Mouse (Mus musculus) ES-E14 (cell line): ENCODE data around the gene Uap1. TPM values are rescaled to one million over a fixed set of nuclear protein-coding genes. Genes with fewer than 3 reads are reported as not detected.
A peak's percentile ranks its signal among the peaks of the same experiment; 100 is the strongest.
"Not testable (repeated sequence)": the region's sequence is repeated elsewhere in the genome, so short reads cannot be mapped to it uniquely, and the experiment has no call there.

ENCODE experiments used
- DNase-seq: peaks from one replicate; pipeline ENCODE4 v3.0.0-alpha.2; 2013; ENCODE audit warnings: low read depth, low spot score
- H3K27ac ChIP-seq: 2 replicates; pipeline ENCODE4 v1.5.1; 2012; ENCODE audit warnings: low read depth, mild to moderate bottlenecking, low read length, moderate library complexity, mixed read lengths; ENCODE audit not compliant: poor library complexity, insufficient read depth, severe bottlenecking
- H3K36me3 ChIP-seq: 2 replicates; pipeline ENCODE4 v1.6.1; 2012; ENCODE audit warnings: mild to moderate bottlenecking, low read length, moderate library complexity, mixed read lengths; ENCODE audit not compliant: control insufficient read depth, poor library complexity, insufficient read depth, severe bottlenecking
- H3K4me1 ChIP-seq, 2 experiments: fragments of 150-350 bp in 1 of 2; sonication (generic) in 1 of 2; 2 replicates each; pipeline ENCODE4 v1.6.1; 2012; ENCODE audit warnings: low read length in 2 of 2, mild to moderate bottlenecking in 1 of 2, mixed read lengths in 1 of 2; ENCODE audit not compliant: control insufficient read depth in 2 of 2, insufficient read depth in 2 of 2, poor library complexity in 1 of 2
- H3K4me3 ChIP-seq, 2 experiments: fragments of 150-350 bp in 1 of 2; sonication (generic) in 1 of 2; 2 replicates each; pipeline ENCODE4 v1.5.1; 2012; ENCODE audit warnings: low read length in 2 of 2, low read depth in 1 of 2, mild to moderate bottlenecking in 1 of 2, mixed read lengths in 1 of 2; ENCODE audit not compliant: insufficient read depth in 1 of 2, poor library complexity in 1 of 2, severe bottlenecking in 1 of 2
- H3K9ac ChIP-seq: 2 replicates; pipeline ENCODE4 v1.6.1; 2012; ENCODE audit warnings: low read depth, mild to moderate bottlenecking, low read length, mixed read lengths; ENCODE audit not compliant: poor library complexity, insufficient read depth, severe bottlenecking
- H3K9me3 ChIP-seq: fragments of 150-350 bp; sonication (generic); 2 replicates; pipeline ENCODE4 v1.6.1; 2012; ENCODE audit warnings: low read depth, mild to moderate bottlenecking, low read length; ENCODE audit not compliant: control insufficient read depth, insufficient read depth
- CHD2 ChIP-seq: IDR thresholded peaks from 2 replicates; pipeline ENCODE4 v1.6.1; 2014; ENCODE audit warnings: mild to moderate bottlenecking, low read depth, low read length, inconsistent platforms
- HCFC1 ChIP-seq: IDR thresholded peaks from 2 replicates; pipeline ENCODE4 v1.6.1; 2012; ENCODE audit warnings: low read length, inconsistent platforms, borderline replicate concordance; ENCODE audit not compliant: insufficient read depth
- MAFK ChIP-seq: IDR thresholded peaks from 2 replicates; pipeline ENCODE4 v1.6.1; 2014; ENCODE audit warnings: mild to moderate bottlenecking, low read depth, low read length, inconsistent platforms; ENCODE audit not compliant: insufficient read depth
- ZC3H11A ChIP-seq: IDR thresholded peaks from 2 replicates; pipeline ENCODE4 v1.6.1; 2012; ENCODE audit warnings: low read depth, mild to moderate bottlenecking, inconsistent platforms, low read length, borderline replicate concordance
- ZNF384 ChIP-seq: IDR thresholded peaks from 2 replicates; pipeline ENCODE4 v1.6.1; 2012; ENCODE audit warnings: low read depth, low read length, inconsistent platforms
- in situ Hi-C, 2 experiments: fragments of 600-800 bp; cut with MboI; formaldehyde crosslinking; loops; one replicate each; pipeline ENCODE4 v1.15.1; 2025; ENCODE audit warnings: low sequenced_read_pairs in 2 of 2, inconsistent platforms in 1 of 2; ENCODE audit not compliant: unreplicated experiment in 2 of 2
- total RNA-seq: library from RNA; depleted of rRNA; stranded (reverse); fragments of 300-350 nt; gene quantifications from 2 replicates; pipeline ENCODE4 v1.2.3, GENCODE M21; 2012; rRNA removed

The Uap1 gene
- total RNA-seq, 1 experiment, result 22.2 TPM

- Histone ChIP-seq H3K36me3 (no peaks in the 10 kb centered on the region), H3K4me3 (no peak overlapping the region), H3K27ac (no peak overlapping the region), H3K4me1 (no peaks in the 10 kb centered on the region), H3K9ac (no peak overlapping the region), H3K9me3 (no peaks in the 10 kb centered on the region)
- no peak for TF ChIP-seq CHD2
- no peak for TF ChIP-seq MAFK
- TF ChIP-seq ZC3H11A, result no peak
- DNase-seq, result no peak
- in situ Hi-C loops, result no loop called here
These were observed 63.0 kb downstream of the Uap1 start for GRCm38 (mm10) chr1:170111651-170112226.

GRCm38 (mm10) chr1:170110516-170111332 is 64.0 kb downstream of the Uap1 start, which contains the start of gene Ddr2:
TSS of gene Ddr2 (minus strand) at chr1:170110762.
- H3K9ac ChIP-seq, result no peak within 1 kb of the TSS
- in situ Hi-C loops, result no loop called here
- no peaks in the 10 kb centered on the region for H3K9me3 ChIP-seq
- TF ChIP-seq MAFK (no peak), ZC3H11A (no peak), HCFC1 (no peak), CHD2 (no peak), ZNF384 (no peak)
- H3K4me1 ChIP-seq, result no peaks in the 10 kb centered on the region
- H3K4me3 ChIP-seq, result peak within 1 kb of the TSS in 1 of 2 experiments; percentile 37; a peak in 2 of 4 replicates
- H3K36me3 ChIP-seq, result no peaks in the 10 kb centered on the region
- no peak for DNase-seq
- H3K27ac ChIP-seq, result no peak within 1 kb of the TSS

GRCm38 (mm10) chr1:170109776-170110515 is 64.8 kb downstream of the Uap1 start:
- no peaks in the 10 kb centered on the region for H3K4me1 ChIP-seq
- H3K9ac ChIP-seq, result no peak overlapping the region
- H3K4me3 ChIP-seq, result peak overlapping the region in 1 of 2 experiments; percentile 37; a peak in 2 of 4 replicates
- no peaks in the 10 kb centered on the region for H3K9me3 ChIP-seq
- no peak overlapping the region for H3K27ac ChIP-seq
- H3K36me3 ChIP-seq, result no peaks in the 10 kb centered on the region
- no peak for TF ChIP-seq MAFK
- no peak for DNase-seq
- in situ Hi-C loops, result no loop called here

DNA sequence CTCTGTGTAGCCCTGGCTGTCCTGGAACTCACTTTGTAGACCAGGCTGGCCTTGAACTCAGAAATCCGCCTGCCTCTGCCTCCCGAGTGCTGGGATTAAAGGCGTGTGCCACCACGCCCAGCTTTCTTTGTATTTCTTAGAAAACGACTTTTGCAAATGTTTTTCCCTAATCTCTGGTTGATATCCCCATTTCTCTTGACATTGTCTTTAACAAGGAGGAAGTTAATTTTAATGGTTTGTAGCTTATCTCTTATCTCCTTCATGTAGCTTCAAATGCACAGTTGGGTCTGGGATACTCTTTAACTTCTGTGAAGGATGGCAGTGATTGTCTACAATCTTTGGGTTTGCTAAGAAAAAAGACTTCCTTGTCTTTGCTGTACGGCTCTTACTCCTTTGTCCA is 71.9 kb downstream of the Uap1 start:
- in situ Hi-C loops, H3K9me3 ChIP-seq, H3K36me3 ChIP-seq, H3K4me1 ChIP-seq, H3K27ac ChIP-seq, H3K4me3 ChIP-seq, H3K9ac ChIP-seq: not testable (repeated sequence)
- DNase-seq, result peak; percentile 22

Other genes with a start within 250 kb of the Uap1 start
- gene Ccdc190, start 246.3 kb downstream of the Uap1 start, total RNA-seq, result 0.40 and 0.63 TPM in 2 replicates
- 14.6 and 14.7 TPM in 2 replicates for gene Hsd17b7, start 205.7 kb downstream of the Uap1 start, total RNA-seq
- 5.4 and 6.8 TPM in 2 replicates for gene Ddr2, start 64.2 kb downstream of the Uap1 start, total RNA-seq
- gene Uhmk1, start 40.4 kb upstream of the Uap1 start, total RNA-seq, result 12.4 and 18.8 TPM in 2 replicates
- gene Sh2d1b2, start 57.8 kb upstream of the Uap1 start, total RNA-seq, result not detected in 2 replicates
- 0.09 TPM in 1 of 2 replicates, not detected in the other for gene Sh2d1b1, start 102.4 kb upstream of the Uap1 start, total RNA-seq
- 0.18 and 0.26 TPM in 2 replicates for gene Gm7694, start 131.4 kb upstream of the Uap1 start, total RNA-seq
- gene Spata46, start 133.8 kb upstream of the Uap1 start, total RNA-seq, result not detected in 2 replicates